Mouse (Mus musculus) forebrain, embryonic 11.5 days (tissue): Measurements from ENCODE around the gene Epsti1. TPM values are rescaled to one million over a fixed set of nuclear protein-coding genes. Genes with fewer than 3 reads are reported as not detected.

Source experiments
- ATAC-seq: fragments of 200-750 bp; cut with Nextera tagmentation; replicated peaks from 2 replicates; pipeline ENCODE4 v1.8.0; 2017; ENCODE audit warnings: moderate TSS enrichment; ENCODE audit not compliant: low FRiP score
- DNase-seq: peaks from one replicate; pipeline ENCODE4 v3.0.0-alpha.2; 2017; ENCODE audit warnings: low spot score
- H3K27ac ChIP-seq: fragments of 300-500 bp; sonication (generic); 2 replicates; pipeline ENCODE4 v1.5.1; 2014; ENCODE audit warnings: low read depth, low read length
- H3K27me3 ChIP-seq: fragments of 300-500 bp; sonication (generic); 2 replicates; pipeline ENCODE4 v1.6.1; 2014; ENCODE audit warnings: mild to moderate bottlenecking, low read length, mixed read lengths; ENCODE audit not compliant: control insufficient read depth, insufficient read depth
- H3K36me3 ChIP-seq: fragments of 300-500 bp; sonication (generic); 2 replicates; pipeline ENCODE4 v1.6.1; 2014; ENCODE audit warnings: mild to moderate bottlenecking, low read length, moderate library complexity, mixed read lengths; ENCODE audit not compliant: control insufficient read depth, insufficient read depth
- H3K4me1 ChIP-seq: fragments of 300-500 bp; sonication (generic); replicated peaks from 2 replicates; pipeline ENCODE4 v1.6.1; 2014; ENCODE audit warnings: low read length, mixed read lengths; ENCODE audit not compliant: control insufficient read depth, insufficient read depth
- H3K4me2 ChIP-seq: fragments of 300-500 bp; sonication (generic); 2 replicates; pipeline ENCODE4 v1.6.1; 2014; ENCODE audit warnings: low read depth, mild to moderate bottlenecking, low read length, moderate library complexity, mixed read lengths; ENCODE audit not compliant: severe bottlenecking
- H3K4me3 ChIP-seq: fragments of 300-500 bp; sonication (generic); 2 replicates; pipeline ENCODE4 v1.5.1; 2014; ENCODE audit warnings: low read depth, low read length
- H3K9ac ChIP-seq: fragments of 300-500 bp; sonication (generic); 2 replicates; pipeline ENCODE4 v1.6.1; 2014; ENCODE audit warnings: low read length
- H3K9me3 ChIP-seq: fragments of 300-500 bp; sonication (generic); 2 replicates; pipeline ENCODE4 v1.6.1; 2016; ENCODE audit warnings: low read length, mixed read lengths; ENCODE audit not compliant: control insufficient read depth
- WGBS: fragments of 180-500 bp; shearing (Covaris S2); extraction: QIAGEN DNeasy Blood & Tissue Kit; methylation state at CpG from one replicate; pipeline ENCODE4 v1.1.7; 2014; 5-methylcytosine and 5-hydroxymethylcytosine counted together
- polyA plus RNA-seq: library from polyadenylated mRNA; unstranded; fragments of >200 nt; fragmentation: Nextera tagmentation; extraction: Ambion mirVana; gene quantifications from 2 replicates; pipeline ENCODE4 v1.2.1, GENCODE M21; 2014

The Epsti1 gene
- polyA plus RNA-seq, 1 experiment from 2014 or later: 0.16 TPM

DNA sequence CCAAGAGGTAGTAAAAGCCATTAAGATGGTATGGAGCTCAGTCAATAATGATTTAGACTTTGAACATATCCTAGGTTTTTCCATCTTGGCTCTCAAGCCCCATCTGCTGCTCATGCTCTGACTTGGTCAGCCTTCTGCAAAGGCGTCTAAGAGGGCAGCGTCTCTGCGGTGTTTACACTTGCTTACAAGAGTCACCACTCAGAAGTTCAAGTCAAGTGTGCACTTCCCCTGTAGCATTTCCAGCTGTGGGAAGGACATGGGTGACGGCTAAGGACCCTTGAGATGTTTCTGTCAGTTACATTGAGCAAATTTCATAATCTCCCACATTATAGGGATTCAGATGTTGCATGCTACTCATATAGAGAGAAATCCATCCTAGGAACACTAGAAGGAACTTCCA is 144.6 kb downstream of the Epsti1 start:
- H3K27ac ChIP-seq: no peak overlapping the region
- no peak overlapping the region for H3K4me2 ChIP-seq
- H3K9me3 ChIP-seq: no peaks in the 10 kb centered on the region
- WGBS: 87% methylated on average over 4 of the region's 4 CpGs
- no peaks in the 10 kb centered on the region for H3K36me3 ChIP-seq
- no peak overlapping the region for H3K4me3 ChIP-seq
- no peak for DNase-seq
- H3K4me1 ChIP-seq: no peaks in the 10 kb centered on the region
- no peak overlapping the region for H3K9ac ChIP-seq
- H3K27me3 ChIP-seq: no peaks in the 10 kb centered on the region
- ATAC-seq: no peak

Other genes starting within 250 kb of the Epsti1 start
- 106 and 107 TPM in 2 replicates for gene Dnajc15, start 29.1 kb upstream of the Epsti1 start, polyA plus RNA-seq
- not detected in 2 replicates for gene Fam216b, start 184.8 kb downstream of the Epsti1 start, polyA plus RNA-seq